Mouse (Mus musculus) lung, postnatal 36 days (tissue): ENCODE measurements at regions not wholly inside any gene's neighbourhood (a gene's known extent, or its start where the extent isn't known, plus 50 kb on each side); places are given as distances from the start of the nearest gene placed in this dataset.
A peak's percentile ranks its signal among the peaks of the same experiment; 100 is the strongest.
"Not testable (repeated sequence)": the region's sequence is repeated elsewhere in the genome, so short reads cannot be mapped to it uniquely, and the experiment has no call there.

Experiments
- DNase-seq: peaks from one replicate; pipeline ENCODE4 v3.0.0; 2022; ENCODE audit warnings: mixed read lengths

DNA sequence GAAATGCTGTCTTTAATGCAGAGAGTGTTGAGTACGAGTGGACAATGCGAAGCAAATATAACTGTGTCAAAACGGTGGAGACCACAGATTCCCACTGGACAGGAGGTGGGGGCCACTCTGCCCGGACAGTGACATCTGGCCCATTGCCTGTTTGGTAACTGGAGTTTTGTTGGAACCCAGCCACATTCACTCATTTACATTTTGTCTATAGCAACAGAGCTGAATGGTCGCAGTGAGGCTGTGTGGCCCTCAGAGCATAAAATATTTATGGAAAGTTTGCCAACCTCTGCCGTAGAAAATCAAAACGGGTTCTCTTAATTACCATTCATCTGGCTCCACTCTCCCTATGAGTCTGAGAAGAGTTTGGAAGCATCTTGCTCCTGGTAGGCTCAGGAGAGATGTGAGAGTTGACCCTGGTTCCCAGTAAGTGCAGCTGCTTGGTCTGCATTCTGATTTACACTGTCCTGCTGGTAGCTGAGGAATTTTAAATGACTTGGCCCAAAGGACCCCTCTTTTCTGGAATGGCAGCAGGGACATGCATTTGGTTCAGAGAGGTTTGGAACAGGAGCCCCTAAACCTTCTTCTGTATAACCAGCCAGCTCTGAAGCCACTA lies 187.9 kb upstream of the Pik3r1 start:
- DNase-seq: no peak

DNA sequence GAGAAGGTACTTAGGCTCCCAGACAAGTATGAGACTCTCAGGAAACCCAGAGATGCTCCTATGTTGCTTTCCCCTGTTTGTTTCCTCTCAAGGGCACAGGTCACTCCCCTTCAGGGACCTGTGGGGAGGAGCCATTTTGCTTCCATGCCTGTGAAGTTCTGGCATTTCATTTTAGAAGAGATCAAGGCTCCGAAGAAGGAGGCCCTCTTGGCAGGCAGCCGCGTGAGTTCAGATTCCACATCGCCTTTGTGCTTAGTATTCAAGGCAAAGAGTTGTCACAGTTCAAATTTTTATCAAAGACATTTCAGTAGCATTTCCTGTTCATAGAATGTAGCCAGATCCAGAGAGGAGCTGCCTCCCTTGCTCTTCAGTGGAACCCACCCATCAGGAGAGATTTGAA lies 189.8 kb upstream of the Pik3r1 start:
- peak; percentile 23 for DNase-seq

DNA sequence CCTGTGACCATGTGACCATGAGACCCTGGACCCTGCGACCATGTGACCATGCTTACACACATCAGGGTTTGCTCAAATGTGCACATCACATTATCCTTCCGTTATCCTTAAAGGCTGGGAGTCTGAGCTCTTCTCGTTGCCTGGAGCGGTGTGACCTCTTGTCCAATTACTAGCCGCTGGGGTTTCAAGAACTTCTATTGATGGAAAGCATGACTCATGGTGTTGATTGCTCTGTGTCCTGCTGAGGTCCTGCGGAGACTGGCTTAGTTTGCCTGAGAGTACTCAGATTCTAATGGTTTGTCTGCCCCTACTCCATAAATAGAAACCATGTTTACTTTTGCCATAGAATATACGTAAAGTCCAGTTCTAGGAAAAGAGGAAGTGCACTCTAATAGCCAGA lies 197.5 kb upstream of the Pik3r1 start:
- DNase-seq: no peak

DNA sequence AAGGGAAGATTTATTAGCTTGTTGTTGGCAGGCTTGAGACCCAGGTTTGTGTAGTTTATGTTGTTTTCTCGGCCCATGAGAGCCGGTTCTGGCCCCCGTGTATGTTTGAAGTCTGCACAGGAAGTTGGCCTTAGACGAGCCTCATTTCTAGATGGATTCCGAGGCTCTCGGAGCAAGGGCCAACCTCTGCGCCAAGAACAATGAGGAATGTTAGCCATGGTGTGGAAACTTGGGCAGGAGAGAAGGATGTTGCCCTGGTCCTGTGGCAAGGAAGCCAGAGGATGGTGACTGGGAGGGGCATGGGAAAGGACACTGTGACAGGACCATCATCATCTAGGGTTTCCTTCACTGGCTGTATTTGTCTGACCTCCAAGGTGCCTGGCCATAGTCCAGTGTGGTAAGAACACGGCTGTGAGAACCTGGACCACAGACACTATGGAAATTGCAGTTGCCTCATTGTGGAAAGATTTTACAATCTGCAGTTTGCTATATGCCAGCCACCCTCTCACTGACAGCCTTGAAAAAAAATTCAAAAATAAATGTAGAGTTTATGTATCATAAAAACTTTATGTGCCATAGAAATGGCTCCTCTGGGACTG lies 198.9 kb upstream of the Pik3r1 start:
- no peak for DNase-seq

DNA sequence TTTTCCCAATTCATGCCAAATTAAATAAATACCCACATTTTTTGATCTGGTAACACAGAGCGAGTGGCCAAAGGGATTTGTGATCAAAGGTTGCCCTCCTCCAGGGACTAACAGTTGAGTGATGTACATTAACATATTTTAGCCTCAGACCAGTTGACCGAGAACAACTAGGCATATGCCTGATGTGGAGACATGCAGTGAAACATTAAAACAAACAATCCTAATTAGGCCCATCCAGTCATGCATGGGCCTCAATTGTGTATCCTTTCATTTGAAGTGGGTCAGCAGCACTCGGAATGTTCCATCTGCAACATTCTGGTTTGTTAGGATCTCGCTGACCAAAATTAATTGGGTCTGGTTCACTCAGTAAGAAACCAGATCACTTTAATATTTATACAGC lies 199.4 kb upstream of the Pik3r1 start:
- no peak for DNase-seq

DNA sequence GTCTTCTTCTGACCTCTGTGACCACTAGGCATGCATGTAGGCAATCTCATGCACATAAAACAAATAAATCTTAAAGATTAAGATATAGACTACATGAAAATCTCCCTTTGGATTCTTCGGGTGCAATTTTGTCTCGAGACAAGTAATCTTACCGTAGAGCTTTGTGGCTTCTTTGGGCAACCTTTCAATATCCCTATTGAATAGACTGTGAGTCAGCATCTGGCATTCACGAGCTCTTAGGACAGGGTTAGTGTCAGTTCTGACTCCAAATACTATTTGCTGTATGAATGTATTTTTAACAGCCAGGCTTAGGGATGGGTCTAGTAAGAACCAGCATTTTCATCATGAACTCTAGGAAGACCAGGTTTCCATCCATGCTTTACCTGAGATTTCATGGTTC lies 208.7 kb upstream of the Pik3r1 start:
- no peak for DNase-seq

DNA sequence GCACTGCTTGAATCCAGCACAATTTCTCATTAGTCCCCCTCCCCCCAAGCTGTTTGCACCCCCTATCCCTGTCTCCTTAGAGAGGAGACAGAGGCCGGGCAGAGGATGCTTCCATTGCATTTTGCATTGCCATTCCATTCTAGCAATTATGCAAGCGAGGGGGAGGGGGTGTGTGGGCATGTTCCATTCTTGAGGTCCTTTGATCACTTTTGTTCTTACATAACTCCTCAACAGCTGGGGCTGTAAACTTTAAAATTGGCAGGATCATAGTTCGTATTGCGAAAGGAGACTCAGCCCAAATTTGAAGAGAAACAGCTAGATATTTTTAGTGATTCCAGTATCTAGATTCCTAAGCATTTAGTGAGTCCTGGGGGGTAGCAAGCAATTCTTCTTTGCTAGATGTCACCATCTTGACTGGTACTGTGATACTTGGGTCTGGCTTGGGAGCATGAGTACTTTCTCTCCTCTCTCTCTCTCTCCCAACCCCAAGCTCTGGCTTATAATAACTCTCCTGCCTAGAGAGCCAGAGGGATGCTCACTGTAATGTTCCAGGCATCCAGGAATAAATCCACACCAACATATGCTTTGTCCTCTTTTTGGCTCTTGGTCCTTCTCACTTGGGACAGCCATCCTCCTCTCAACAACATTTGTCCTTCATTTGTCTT lies 212.3 kb upstream of the Pik3r1 start:
- DNase-seq: peak; percentile 86

DNA sequence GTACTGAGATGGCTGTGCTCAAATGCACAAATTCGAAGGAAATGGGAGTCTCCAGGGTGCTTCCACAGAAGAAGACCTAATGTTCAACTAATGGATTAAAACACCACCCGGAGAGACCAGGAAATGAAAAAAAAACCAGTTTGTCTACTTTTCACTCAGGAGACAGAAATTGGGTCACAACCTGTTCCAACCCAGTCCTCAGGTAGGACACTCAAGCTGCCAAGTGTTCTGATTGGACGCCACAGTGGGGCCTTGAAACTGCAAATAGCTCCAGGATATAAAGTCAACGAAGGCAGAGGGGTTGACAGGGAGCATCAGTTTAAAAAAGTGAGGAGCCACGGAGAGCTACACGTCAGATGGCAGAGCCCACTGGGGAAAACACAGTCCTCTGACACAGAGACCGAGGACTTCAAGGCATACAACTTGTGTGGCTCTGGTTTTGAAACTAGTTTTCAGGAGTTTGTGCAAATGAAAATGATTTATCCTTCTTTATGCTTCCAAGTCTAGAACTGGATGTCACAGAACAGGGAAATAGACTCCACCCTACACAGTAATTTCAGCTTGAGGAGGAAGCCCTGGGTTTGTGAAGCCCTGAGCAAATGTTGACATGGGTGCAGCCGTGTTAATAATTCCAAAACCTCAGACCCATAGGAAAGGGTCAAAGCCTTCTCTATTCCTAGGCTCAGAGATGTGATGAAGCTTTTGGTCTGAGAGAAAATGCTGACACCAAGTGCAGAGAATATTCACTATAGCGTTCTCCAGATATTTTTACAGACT lies 220.8 kb upstream of the Pik3r1 start:
- DNase-seq: peak; percentile 75

DNA sequence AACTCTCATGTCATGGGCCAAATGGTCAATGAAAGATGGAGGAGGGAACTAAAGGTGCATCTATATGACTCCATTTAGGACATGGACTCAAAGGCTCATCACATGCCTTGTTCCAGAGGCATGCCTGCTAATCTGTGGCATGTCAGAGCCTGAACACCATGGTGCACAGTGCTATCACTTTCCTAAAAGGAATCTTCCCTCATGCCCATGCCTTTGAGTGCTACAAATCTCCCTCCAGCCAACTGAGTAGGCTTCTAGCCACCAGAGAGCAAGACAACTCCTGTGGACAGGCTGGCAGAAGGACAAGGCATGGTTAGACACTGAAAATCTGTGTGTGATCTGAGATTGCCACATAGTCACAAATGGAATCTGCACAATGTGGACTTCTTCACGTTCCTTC lies 223.7 kb upstream of the Pik3r1 start:
- DNase-seq: peak; percentile 31

DNA sequence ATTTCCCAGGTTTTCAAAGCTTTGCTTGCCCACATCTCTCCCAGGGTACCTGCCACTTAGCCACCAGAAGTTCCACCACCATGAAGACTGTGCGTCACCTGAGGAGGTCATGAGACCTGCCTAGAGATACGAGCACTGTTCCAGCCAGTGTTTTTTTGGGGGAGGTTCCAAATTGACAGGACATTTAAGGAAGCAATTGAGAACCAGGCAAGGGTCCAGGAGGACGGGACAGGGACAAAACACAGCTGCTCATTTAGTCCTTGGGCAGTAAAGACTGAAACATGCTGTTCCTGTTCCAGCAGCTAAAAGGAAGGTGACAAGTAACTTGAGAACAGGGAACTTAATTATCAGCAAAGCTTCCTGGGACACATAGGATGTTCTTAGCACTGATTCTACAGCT lies 226.8 kb upstream of the Pik3r1 start:
- DNase-seq: peak; percentile 80

DNA sequence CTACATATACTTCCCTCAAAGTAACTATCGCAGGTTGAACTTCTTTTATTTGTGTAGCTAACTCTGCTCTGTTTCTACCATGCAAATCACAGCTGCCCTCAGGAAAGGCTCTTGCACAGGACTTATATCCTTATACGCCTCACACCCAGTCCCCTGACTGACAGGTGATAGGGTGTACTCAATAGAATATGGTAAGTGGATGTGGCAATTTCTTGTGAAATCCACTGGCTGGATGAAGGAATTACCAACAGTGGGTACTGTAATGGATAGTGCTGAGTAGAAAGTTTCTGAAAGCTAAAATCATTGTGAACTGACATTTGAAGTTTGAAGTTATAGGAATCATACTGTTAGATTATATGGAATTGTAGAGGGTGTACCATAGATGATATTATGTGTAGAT lies 227.5 kb upstream of the Pik3r1 start:
- peak; percentile 47 for DNase-seq

DNA sequence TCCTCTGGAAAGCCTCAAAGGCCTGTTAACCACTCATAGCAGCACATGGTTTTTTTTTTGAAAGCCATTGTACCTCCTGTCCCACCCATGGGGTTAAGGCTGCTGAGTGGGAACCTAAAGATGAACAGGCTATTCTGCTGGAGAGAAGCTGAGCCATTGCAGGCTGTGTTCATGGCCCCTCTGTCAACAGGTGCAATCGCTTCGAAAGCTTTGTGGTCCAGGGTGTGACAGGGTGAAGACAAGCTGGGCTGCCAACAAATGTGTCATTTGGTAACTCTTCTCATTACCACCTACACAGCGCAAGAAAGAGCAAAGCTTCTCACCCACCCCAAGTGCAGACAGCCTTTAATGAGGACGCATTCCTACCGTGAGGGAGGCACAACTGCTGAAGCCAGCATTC lies 228.1 kb upstream of the Pik3r1 start:
- no peak for DNase-seq

DNA sequence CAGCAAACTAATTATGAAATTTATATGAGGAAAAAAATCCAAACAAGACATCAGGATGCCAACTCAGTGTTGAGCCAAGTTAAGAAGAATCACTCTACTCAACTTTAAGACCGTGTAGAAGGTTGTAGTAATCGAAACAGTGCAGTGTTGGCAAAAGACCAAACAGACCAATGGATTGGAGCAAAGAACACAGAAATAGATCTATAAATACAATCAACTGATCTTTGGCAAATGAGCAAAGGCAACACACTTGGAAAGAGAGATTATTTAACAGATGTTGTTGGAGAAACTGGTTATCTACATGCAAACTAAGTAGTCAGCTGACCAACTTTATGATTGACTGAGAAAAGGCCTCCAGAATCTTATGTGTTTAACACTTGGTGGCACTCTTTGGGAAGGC lies 229.4 kb upstream of the Pik3r1 start:
- DNase-seq: no peak

DNA sequence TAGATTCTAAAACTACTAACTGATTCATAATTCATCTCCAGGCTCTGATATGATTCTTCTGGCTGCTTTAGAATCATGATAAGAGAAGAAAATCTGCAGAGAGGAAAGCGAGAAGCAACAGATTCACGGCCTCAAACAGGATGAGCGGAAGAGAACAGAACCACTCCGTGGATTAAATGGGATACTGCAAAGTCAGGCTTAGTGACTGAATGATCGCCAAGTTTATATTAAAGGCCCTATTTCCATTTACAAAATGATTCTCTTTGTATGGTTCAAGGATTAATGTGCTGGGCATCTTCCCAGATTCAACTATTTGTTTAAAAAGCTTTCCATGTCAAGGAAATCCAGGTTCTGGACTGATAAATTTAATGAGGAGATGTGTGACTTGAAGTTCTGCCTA lies 238.5 kb upstream of the Pik3r1 start:
- no peak for DNase-seq

DNA sequence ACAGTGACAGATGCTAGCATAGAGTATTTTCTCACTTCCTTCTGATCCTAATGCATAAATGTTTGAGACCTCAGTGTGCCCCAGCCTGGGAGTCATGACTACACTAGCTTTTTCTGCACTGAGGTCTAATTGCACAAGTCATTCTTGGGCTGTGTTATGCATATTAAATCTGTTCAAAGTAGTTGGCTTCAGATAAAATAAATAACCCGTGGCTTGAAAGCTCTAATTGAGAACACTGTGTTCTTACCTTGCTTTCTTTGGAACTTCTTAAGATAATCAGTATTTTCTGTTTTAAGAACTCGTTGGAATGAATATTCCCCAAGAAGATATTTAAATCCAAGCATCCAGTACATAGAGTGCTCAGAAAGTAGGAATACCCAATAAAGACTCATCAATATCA lies 243.9 kb upstream of the Pik3r1 start:
- DNase-seq: peak; percentile 24

DNA sequence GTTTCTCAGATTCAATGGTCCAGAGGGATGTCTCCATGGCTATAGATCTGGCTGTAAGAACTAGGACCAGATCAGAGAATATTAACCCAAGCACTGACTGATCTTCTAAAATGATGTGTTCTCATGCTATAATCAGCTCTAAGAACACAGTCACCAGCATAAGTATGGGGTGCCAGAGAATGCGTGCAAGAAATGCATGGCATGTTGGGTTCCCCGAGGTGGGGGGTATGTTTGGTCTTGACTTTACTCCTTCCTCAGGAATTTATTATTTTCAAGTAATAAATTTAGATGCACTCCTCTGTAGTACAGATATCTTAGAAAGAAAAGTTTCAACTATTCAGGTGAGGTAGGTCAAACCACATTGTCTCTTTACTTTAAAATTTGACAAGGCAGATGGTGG lies 246.5 kb upstream of the Pik3r1 start:
- no peak for DNase-seq

DNA sequence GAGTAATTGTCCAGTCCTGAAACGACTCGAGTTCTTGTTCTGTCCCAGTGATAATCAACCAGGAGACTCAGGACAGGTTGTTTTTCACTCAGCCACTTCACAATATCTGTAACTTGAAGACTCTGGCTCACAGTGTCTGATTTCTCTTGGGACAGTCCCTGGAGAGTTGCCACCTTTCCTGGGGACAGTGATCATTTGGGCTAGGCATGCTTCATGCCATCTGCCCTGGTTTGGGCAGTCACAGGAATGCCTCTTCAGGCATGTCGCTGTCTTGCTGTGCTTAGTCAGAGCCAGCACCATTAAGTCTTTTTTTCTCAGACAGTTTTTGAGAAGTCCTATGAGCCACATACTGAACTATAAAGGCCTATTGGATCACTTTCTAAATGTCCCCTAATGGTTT lies 246.9 kb upstream of the Pik3r1 start:
- DNase-seq: no peak

DNA sequence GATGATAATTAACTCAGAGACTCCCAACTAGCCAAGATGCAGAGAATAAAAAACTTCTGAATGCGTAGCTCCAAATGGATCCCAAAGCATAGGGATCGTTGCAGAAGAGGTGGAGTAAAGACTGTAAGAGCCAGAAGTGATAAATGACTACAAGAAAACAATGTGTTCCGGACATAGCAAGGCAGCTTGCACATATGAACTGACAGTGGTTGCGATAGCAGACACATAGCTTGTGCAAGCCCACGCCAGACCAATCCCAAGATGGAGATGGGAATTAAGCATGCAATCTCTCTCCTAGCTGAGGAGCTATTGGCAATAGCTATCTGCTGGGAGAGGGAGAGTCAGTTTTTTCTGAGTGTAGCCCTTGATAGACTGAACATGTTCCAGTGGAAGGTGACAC lies 248.5 kb upstream of the Pik3r1 start:
- DNase-seq: peak; percentile 30

DNA sequence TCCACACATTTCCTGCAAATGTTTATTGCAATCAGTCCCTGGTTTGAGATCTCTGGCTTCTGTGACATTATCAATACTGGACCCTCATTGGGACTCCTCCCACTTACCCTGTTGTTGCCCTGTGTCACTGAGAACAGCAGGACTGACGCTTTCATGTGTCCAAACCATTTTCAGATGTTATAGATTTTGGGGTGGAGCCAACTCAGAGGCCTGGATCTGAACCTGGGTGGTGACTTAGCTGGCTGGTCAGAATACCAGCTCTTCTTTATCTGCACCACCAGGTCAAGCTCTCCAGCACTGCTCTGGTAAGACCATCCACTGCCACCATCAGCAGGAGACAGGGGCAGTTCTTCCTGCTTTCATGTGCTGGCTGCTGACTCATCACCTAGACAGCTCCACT lies 254.3 kb upstream of the Pik3r1 start:
- no peak for DNase-seq

DNA sequence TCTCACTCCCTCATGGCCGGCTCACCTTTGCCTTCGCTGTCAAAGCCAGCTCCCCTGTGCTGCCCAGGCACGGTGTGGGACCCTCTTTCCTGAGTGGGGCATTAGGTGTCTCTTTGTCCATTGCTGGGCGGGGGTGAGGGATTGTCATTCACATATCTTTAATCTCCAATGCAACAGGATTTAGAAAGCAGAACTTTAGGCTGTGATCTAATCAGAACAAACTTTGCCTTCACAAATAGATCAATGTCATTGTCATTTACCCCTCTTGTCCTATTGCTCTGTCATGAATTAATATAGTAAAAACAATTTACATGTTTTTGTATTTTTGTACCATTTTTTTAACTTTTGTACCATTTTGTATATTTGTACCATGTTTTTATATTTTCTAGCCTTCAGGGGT lies 254.7 kb upstream of the Pik3r1 start:
- no peak for DNase-seq

DNA sequence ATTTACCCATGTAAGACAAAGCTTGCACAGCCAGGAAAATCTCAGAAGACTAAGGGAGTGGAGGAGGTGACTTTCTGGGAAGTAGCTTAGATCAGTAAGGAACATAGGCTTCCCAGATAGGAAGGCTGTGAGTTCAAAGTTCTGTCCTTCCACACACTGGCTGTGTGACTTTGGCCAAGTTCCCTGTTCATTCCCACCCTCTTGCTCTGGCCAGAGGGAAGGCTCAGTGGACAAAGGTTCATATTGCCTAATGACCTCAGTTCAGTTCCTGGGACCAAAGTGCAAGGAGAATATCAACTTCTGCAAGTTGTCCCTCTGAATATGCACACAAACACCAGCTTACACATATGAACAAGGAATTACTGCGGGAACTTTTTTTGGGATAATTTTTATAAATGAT lies 255.6 kb upstream of the Pik3r1 start:
- DNase-seq: no peak

DNA sequence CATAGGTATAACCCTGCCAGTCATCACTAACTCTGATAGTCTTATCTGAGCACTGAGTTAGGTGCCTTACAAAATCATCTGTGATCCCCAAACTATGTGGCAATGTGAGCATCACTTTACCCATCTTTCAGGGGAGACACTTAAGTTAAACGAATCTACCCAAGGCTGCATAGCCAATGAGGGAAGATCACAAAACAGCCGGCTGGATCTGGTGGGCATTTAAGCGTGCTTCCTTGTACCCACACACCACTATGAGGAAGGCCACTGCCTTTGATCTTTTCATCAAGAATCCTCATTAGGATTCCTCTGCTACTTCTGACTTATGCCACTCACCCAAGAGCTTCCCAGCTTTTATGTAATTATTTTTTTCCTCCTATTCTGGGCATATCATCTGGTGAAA lies 257.1 kb upstream of the Pik3r1 start:
- DNase-seq: no peak

DNA sequence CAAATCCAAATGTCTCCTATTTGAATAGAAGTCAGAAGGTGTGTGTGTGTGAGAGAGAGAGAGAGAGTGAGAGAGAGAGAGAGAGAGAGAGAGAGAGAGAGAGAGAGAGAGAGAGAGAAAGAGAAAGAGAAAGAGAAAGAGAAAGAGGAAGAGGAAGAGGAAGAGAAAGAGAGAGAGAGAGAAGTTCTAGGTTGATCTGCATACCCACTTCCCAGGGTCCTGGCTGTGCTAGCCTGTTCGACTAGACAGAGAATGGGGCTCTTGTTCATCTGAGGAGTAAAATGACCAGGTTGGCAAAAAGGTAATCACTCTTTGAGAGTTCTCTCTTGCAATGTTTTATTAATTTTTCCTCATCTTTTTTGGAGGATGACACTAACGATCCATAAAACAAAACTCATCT lies 257.5 kb upstream of the Pik3r1 start:
- DNase-seq: not testable (repeated sequence)

DNA sequence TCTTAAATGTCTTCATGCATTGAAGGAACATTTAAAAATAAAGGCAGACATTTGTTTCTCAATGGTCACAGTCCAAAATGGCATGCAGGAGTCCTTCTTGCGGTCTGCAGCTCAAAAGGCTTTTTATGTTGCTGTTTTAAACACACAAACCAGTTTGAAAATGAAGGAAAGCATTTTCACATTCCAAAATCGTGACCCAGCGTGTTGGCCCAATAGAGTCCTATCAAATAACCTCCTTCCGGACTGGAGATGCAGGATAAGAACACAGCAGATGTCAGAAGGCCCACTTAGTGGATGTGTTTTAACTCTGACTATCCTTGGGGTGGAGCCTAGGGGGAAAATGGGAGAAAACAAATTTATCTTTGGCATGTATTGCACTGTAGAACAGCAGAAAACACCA lies 263.4 kb upstream of the Pik3r1 start:
- no peak for DNase-seq
